Mouse (Mus musculus) spleen, adult 12 weeks (tissue): ENCODE data around the gene Gm20219.

ENCODE experiments used
- DNase-seq: peaks from one replicate; pipeline ENCODE4 v3.0.0; 2022; ENCODE audit warnings: low spot score

Gm20219 gene

GRCm38 (mm10) chr17:56554122-56554551 is at the start of gene Gm20219:
Gm20219 (minus strand) TSS chr17:56554387.
- DNase-seq: no peak

- DNase-seq: no peak
Measured at GRCm38 (mm10) chr17:56604070-56604380, 49.8 kb upstream of the Gm20219 start.

- DNase-seq: no peak
Measured at GRCm38 (mm10) chr17:56603186-56604069, 49.2 kb upstream of the Gm20219 start.

- no peak for DNase-seq
Measured at GRCm38 (mm10) chr17:56593527-56594271, 39.5 kb upstream of the Gm20219 start.

- DNase-seq: no peak
Measured at GRCm38 (mm10) chr17:56592553-56592952, 38.4 kb upstream of the Gm20219 start.

- DNase-seq: no peak
Measured at GRCm38 (mm10) chr17:56588921-56589320, 34.7 kb upstream of the Gm20219 start.

- no peak for DNase-seq
Measured at GRCm38 (mm10) chr17:56587773-56588172, 33.6 kb upstream of the Gm20219 start.

GRCm38 (mm10) chr17:56585171-56585821 is 31.1 kb upstream of the Gm20219 start:
- DNase-seq: peak; percentile 30

GRCm38 (mm10) chr17:56584257-56585130 is 30.3 kb upstream of the Gm20219 start, which contains the start of the genes Safb2 and Safb:
Safb2 (minus strand) TSS chr17:56584585.
Safb (plus strand) TSS chr17:56584825.
- DNase-seq: peak; percentile 98

- DNase-seq: peak; percentile 27
Measured at GRCm38 (mm10) chr17:56583611-56584256, 29.5 kb upstream of the Gm20219 start.

GRCm38 (mm10) chr17:56583071-56583470 is 28.9 kb upstream of the Gm20219 start:
- DNase-seq: no peak

- no peak for DNase-seq
Measured at GRCm38 (mm10) chr17:56572939-56573338, 18.8 kb upstream of the Gm20219 start.

GRCm38 (mm10) chr17:56572154-56572553 is 18.0 kb upstream of the Gm20219 start:
- DNase-seq: no peak

GRCm38 (mm10) chr17:56570287-56570686 is 16.1 kb upstream of the Gm20219 start:
- no peak for DNase-seq

GRCm38 (mm10) chr17:56567370-56567769 is 13.2 kb upstream of the Gm20219 start:
- DNase-seq: no peak

- DNase-seq: no peak
Measured at GRCm38 (mm10) chr17:56566918-56567317, 12.7 kb upstream of the Gm20219 start.

- no peak for DNase-seq
Measured at GRCm38 (mm10) chr17:56566293-56566692, 12.1 kb upstream of the Gm20219 start.

GRCm38 (mm10) chr17:56561866-56562265 is 7.7 kb upstream of the Gm20219 start:
- no peak for DNase-seq

- DNase-seq: no peak
Measured at GRCm38 (mm10) chr17:56560131-56560530, 5.9 kb upstream of the Gm20219 start.

- DNase-seq: no peak
Measured at GRCm38 (mm10) chr17:56559386-56559785, 5.2 kb upstream of the Gm20219 start.

- peak; percentile 42 for DNase-seq
Measured at GRCm38 (mm10) chr17:56558448-56558847, 4.3 kb upstream of the Gm20219 start.
